Mouse (Mus musculus) cerebellum, postnatal 10 days (tissue): Measurements from ENCODE around the gene Rad18.
"Not testable (repeated sequence)": the region's sequence is repeated elsewhere in the genome, so short reads cannot be mapped to it uniquely, and the experiment has no call there.

ENCODE experiments used
- DNase-seq, 2 experiments: peaks; one replicate each; pipeline ENCODE4 v3.0.0; 2021; ENCODE audit warnings: mixed read lengths in 2 of 2

The Rad18 gene

DNA sequence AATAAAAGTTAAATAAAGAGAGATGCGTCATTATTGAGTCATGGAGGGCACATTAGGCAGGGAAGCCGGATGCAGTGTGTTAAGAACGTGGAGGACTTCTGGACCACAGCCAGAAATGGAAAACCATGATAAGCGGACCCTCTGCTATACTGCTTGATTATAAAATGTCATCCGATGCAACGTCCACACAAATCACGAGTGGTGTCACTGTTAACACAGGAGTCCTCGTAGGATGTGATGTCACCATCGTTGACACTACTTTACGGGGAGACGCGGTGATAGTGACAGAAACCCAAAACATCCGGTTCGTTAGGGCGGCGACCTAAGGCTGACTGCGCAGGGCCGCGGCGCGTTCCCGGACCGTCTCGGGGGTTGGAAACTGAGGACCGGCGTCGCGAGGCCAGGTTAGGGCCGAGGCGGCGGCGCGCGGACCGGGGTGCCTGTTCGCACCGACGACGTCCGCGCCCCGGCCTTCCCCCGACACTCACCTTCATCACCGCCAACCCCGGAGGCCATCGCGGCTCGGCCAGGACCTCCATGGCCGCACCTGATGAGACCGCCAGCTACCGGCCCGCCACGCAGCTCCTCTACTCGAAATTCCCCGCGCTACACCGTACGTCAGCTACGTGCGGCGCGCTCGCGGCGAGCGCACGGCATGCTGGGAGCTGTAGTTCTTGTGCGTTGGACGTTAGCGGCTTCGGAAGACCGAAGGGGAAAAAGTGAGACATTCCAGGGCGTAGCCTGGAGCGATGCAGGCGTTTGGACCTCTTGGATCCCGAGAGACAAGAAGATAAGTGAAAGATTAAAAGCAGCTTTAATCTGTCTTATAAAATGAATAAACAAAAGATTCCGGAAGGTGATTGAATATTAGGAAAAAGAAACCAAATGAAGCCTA, at the start of gene Rad18:
Gene Rad18 (minus strand): TSS at position 631 of the 895 bp plus-strand sequence.
- peak; percentile 91 to 93 for DNase-seq

DNA sequence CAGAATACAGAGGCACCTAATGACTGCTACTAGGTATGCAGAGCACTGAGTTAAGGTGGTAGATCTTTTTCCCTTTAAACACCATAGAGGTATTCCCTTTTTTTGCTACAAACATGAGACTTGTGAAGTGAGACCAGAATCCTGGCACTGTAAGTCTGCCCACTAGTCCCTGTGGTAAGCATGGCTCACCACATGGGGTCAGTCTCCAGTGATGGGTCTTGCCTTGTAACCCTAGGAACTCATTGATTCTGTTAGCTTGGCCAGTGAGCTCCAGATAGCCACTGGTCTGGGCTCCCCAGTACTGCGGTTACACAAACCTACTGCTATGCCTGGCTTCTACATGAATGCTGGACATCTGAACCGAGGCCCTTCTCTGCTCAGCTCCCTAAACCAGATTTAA, 45.8 kb upstream of the Rad18 start:
- peak; percentile 36 to 41 for DNase-seq

DNA sequence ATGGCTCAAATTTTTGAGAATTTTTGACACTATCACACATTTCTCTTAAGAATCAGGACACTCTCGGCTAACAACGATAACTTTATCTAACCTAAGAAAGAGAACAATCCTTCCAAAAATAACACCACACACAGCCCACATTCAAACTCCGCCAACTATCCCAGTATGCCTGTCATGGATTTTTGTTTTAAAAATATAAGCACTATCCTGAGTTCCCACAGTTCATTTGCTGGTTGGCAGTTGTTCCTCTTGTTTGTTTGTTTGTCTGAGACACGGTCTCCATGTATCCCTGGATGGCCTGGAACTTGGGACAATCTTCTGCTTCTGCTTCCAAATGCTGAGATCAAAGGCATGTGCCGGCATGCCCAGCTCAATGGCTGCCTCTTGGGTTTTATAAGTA, 45.3 kb upstream of the Rad18 start:
- DNase-seq: no peak

DNA sequence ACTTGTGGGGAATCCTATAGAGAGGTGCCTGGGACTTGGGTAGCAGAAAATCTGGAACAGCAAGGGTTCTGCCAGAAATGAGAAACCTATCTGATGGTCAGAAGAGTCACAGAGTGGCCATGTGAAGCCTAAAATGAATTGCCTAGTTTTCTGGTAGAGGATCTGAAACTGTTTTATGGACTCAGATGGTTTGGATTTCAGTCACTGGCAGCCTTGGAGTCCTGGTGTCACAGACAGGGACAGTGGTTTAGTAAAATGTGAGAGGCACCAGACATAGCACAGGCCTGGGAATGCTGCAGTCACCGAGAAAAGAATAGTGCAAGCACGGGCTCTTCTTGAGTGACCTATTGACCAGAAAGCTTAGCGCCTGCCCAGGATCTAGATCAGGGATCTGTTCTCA, 43.1 kb upstream of the Rad18 start:
- no peak for DNase-seq

DNA sequence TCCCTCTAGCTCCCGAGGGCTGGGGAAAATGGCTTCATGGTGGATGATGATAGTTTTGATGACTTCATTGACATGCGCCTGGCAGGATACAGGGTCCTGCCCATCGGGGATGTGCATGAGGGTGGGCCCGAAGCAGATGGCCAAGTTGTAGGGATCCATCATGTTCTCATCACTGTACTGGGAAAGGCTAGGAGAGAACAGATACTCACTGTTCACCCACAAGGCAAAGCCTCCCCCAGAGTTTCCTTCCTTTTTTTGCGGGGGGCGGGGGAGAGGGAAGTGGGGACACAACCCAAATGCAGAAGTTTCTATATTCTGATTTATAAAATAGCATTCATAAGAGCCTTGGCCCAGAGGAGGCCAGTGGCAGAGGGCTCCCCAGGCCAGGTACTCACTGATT, 42.4 kb upstream of the Rad18 start:
- no peak for DNase-seq

DNA sequence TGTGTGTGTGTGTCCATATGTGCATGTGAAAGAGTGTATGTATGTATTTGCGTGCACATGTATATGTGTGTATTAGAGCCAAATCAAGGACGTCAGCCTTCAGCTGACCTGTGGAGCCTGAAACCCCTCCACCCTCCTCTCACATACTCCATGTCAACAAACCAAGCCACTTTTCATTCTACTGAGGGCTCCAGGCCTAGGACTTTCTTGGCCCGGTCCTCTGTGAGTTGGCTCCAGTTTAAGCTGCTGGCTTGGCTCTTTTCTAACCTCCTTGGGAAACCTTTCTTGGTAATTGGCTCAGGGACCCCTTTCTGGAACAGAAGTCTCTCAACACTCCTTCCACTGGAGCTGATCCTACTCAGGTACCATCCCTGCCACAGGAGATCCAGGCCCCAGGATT, 40.0 kb upstream of the Rad18 start:
- peak; percentile 48 to 64 for DNase-seq

DNA sequence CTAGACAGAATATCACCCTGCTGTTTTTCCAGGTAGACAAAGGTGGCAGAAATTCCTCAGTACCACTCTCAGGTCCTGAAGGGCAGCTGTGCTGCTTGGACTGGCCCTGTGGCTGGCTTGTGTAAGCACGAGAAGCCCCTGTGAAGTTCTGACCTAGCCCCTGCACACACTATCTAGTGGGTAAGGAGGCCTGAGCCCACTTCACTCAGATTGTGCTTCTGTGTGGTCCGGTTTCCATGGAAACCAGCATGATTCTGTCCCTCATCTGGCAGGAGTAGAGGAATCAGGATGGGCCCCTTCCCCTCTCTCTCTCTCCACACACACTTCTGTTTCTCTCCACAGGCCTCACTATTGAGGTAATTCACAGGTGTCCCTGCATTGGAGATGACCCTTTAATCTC, 38.6 kb upstream of the Rad18 start:
- no peak for DNase-seq

DNA sequence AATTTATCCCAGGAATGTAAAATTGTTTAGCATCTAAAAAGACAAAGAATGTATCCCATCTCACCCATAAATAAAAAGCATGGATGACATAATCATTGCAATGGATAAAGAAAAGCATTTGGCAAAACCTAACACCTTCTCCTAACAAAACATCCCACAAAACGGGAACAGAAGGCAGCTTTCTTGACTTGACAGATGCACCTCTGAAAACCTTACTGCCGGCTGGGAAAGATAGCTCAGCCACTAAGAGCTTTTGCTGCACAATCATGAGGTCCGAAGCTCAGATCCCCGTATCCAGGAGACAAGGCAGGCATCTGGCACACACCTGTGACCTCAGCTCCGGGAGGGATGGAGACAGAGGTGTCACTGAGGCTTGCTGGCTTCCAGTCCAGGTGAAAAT, 37.5 kb upstream of the Rad18 start:
- DNase-seq: no peak

DNA sequence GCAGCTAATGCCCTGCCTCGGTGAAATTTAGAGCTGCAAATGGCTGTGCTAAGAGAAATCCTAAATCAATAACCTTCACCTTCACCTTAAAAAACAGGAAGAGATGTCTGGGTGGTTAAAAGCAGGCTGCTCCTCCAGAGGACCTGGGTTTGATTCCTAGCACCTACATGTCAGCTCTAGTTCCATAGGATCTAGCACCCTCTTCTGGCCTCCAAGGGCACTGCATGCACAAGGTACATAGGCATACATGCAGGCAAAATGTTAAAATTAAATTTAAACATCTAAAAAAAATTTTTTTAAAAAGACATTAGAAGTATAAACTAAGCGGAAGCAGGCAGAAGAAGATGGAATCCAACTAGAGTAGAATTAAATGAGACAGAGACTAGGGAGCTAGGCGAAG, 35.9 kb upstream of the Rad18 start:
- DNase-seq: no peak

DNA sequence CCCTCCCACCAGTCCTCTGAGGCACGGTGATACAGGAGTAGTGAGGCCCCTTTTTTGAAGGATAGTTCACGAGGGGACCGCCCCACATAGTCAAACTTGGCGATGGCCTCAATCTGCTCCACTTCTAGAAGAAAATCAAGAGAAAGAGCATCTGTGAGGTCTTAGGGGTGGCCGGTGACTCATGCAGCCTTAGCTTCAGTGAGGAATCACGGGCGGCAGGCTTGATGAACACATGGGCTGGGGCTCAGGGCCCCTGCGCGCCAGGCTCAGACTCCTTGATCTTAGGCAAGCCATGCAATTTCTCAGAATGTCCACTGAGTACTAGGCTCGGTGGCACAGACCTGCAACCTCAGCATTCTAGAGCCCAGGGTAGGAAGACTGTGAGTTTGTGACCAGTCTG, 34.9 kb upstream of the Rad18 start:
- DNase-seq: no peak

DNA sequence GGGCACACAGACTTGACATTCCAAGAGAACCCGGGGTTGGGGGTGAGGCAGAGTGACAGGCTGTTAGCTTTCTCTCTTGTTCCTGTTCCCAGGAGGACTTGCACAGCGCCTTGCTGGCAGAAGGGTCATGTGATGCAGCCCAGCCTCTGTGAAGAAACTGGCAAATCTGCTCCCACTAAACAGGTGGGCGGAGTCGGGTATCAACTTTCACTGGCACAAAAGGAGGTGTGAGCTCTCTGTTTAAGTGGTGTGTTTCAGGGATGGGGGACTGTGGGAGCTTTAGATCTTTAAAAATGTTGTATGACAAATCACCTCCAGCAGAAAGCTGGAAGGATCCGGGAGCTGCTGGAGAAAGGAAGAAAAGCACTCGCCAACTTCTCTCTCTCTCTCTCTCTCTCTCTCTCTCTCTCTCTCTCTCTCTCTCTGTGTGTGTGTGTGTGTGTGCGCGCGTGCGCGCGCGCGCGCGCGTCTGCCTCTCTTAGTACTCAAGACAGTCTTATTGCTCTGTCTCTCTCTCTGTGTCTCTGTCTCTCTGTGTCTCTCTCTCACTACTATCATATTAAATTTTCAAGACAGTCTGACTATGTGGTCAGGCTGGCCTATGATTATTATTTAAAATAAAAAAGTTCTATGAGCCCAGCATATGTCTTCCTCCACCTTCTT, 32.4 kb upstream of the Rad18 start:
- peak in 1 of 2 experiments; percentile 40 for DNase-seq

DNA sequence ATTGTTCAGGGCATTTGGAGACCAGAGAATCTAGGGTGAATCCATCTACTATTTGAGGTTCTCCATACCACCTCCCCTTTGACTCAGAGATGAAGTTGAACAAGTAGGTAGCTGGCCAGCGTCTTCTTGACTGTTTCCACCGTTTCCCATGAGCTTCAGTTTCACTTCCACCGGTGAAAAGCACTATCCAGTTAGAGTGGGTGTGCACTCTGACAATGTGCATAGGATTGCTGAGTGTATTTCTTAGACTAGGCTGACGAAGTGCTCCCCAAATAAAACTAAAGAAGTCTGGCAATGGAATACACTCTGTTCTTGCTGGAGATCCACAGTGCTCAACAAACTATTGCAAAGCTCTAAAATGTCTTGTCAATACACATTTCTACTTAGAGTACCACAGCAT, 29.0 kb upstream of the Rad18 start:
- no peak for DNase-seq

DNA sequence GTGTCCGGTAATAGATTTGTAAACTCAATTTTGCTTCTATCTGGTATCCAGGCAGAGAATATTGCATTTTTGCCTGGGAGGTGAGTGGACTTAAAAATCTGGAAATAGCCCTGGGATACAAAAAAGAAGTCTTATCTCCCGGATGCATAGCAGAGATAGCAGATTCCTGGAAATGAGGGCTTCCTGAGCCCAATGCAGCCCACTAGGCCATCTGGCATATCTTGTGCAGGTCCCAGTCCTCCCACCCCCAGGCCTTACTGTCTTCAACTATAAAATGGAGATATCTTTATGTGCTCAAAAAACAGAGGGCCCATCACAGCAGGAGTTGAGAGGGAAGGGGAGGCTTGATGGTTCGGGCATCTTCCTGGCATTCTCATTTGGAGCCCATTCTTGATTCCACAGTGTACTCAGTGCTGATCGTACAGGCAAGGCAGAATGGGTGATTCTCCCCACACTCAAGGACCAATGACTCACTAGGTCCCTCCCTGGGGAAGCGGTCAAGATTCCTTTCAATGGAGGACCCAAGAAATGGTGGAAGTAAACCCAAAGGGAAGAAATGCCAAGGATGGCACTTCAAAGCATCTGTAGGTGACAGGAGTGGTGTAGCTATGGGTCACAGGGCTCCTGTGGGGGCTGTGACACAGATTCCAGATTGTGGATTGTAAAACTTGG, 24.1 kb upstream of the Rad18 start:
- no peak for DNase-seq

DNA sequence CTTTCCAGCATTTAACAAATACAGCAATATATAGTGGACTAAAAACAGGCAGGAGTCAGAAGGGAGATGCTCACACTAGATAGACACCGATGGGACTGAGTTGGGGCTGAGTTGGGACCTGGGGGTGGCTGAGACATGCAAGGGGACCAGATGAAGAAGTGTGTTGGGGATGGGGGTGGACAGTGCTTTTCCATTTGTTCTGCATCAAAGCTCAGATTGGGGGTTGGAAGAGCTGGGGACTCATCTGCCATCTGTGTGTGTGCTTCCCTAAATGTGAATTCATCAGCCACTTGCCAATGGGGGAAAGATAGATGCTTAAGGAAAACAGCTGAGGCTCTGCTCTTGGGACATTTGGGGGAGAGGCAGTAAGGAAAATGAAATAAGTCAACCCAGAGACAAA, 23.5 kb upstream of the Rad18 start:
- DNase-seq: no peak

DNA sequence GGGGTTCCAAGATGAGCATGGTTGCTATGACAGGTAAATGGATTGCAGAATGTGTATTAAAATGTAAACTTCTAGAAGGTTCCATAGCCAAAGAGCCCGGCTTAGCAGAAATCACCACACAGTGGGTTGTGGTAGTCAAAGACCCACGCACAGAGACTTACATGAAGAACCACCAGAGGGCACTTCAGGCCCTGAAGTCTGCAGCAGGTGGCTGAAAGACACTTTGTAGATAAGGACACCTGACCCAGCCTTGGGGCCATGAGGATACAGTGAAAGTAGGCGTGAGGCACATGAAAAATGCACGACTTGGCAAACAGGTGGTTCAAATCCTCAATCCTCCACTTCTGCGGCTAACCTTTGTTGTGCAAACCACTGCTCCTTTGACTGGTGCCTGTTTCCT, 20.7 kb upstream of the Rad18 start:
- DNase-seq: peak; percentile 61 to 66

DNA sequence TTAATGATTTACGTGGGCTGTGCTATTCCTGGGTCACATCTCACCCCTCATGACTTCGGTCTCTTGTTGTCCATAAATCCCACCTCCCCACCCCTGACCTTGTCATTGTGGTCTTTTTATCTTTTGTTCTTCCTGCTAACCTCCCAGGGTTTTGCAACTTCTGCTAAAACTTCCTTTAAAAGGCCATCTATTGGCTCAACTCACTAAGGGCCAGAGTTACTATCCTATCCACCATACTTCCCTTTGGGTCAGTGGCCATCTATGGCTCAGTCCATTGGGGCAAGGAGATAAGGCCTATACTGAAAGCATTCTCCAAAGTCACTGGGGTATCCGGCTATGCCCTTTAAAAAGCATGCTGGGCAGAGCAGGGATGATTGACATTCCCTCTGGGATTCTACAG, 17.5 kb upstream of the Rad18 start:
- DNase-seq: no peak

DNA sequence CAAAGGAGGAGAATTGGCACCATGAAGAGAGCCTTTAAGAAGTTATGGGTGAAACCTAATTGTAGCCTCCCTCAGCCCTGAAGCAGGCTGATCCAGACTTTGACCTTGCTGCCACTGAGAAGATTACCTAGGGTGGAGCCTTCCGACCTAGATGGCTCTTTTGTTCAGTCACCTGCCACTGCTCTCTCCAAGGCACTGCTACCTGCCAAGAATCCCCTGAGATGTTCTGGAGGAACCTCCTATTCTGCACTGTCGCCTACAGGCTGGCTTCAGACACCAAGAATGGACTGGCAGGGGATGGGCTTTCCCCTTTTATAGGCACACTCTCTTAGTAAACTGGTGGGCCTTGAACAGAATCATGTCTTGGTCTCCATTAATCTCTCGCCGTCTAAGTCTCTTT, 5.8 kb upstream of the Rad18 start:
- not testable (repeated sequence) for DNase-seq

DNA sequence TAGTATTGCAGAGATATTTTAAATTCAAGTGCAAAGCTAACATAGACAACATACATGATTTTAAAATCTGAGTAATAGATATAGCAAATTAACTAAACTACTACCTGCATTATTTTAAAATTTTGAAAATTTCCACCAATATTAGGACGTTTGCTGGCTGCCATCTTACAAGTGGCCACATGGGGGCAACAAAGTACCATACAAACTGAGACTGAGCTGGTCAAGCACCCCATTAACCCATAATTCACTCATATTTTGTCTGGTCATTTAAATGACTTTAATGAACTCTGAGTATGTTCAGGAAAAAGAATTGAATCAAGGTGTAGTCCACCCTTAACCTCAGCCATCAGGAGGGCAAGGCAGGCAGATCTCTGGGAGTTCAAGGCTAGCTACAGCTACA, 3.9 kb upstream of the Rad18 start:
- DNase-seq: peak; percentile 80 to 87

DNA sequence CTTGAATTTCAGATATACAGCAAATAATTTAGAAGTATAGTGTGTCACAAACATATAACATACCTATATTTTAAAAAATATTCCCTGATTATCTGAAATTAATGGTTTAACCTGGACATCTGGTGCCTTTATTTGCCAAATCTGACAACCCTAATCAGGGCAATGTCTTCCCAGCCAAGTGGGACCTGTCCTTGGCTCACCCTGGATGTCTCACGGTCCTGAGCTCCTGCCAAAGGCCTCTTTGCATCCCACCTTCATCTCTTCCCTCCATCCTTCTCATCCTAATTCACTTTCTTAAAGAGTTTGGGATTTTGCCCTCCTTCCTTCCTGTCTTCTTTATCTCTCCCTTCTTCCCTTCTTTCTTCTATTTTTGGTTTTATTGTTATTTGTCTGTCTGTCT, 2.6 kb upstream of the Rad18 start:
- peak; percentile 51 to 54 for DNase-seq

DNA sequence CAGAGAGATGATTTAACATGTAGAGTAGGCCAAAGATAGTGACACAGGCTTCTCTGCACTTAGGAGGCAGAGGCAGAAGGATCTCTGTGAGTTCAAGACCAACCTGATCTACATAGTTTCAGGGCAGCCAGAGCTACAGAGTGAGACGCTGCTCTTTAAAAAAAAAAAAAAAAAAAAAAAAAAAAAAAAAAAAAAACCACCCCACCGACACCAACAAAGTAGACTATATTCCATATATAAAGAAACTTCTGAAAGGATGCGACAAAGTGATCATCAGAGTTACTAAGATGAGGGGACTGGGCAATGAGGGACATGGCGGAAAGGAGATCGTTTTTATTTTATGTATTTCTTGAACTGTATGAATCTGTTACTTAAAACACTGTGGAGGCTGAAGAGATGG, 2.0 kb downstream of the Rad18 start:
- DNase-seq: no peak

DNA sequence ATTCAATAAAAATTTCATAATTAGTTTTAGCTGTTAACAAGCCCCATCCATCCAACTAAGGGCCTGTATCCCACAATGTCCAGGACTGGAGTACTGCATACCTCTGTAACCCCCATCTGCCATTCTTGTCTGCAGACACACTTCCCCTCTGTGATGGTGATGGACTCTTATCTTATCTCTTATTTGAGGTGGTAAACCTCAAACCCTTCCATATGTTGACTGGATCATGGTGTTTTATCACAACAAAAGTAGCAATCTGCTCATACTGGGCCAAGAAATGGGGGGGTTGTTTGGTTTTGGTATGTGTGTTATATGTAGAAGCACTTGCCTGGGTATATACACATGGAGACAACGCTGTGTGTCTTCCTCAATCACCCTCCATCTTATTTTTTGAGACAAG, 5.0 kb downstream of the Rad18 start:
- no peak for DNase-seq

DNA sequence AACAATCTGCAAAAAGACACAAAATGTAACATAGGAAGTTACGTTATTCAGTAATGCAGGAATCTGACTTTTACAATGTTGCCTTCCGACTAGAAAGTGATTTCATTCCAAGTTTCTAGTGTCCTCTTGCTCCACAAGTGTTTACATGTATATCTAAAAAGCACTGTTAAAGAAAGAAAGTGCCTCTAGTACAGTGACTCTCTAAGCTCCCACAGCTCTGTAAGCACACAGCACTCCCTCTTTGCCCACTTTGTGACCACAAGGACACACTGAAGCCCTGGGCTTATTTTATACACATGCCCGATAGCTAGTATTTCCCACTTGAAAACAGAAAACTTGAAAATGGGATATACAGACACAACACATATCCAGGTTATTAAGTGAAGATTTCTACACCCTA, 8.5 kb downstream of the Rad18 start:
- DNase-seq: no peak

DNA sequence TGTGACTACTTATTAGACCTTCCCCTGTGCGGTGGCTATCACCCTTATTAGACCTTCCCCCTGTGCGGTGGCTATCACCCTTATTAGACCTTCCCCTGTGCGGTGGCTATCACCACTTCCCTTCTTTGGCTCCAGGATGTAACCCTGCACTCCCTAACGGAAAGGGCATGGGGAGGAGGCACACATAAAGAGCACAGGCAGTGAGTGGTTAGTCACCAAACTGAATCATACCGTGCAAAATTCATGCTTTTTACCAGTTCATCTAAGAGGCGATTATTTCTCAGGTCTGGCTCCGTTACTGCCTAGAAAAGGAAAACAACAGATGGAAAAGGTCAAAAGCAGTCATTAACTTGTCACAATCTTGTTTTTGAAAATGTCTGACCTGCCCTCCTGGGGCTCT, 10.0 kb downstream of the Rad18 start:
- no peak for DNase-seq

DNA sequence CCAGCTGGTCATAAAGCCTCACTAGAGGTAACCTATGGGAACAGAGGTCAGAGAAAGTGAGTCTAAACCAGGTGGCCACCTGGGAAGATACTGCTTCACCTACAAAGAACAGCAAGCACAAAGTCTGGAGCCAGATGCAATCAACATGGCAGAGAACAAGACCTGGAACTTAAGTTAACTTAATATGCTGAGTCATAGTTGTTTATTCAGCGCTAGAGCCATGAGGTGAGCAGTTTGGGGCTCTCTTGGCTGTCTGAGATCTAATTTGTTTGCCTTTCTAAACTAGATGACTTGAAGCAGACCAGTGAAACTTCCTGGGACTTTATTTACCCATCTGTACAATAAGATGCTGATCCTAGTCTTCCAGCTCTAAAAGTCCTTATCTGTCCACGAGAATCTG, 12.4 kb downstream of the Rad18 start:
- no peak for DNase-seq
